Mouse (Mus musculus) T-helper 17 cell (primary cell): Measurements from ENCODE around the gene Tnfsf4.

Source experiments
- in situ Hi-C, 2 experiments: fragments of 300-600 bp; cut with MboI, MseI; formaldehyde crosslinking; loops; 1 replicate in 1 of 2; 2 replicates in 1 of 2; pipeline ENCODE4 v1.15.1; 2025; ENCODE audit warnings: high pct_unique_total_duplicates in 2 of 2

The Tnfsf4 gene

GRCm38 (mm10) chr1:161451683-161452245, 56.6 kb downstream of the Tnfsf4 start:
- in situ Hi-C loops: loop anchor here in 1 of 2 experiments (10.0 kb wide), 1 partner anchor 907 kb away; no protein-coding TSS in a partner anchor

DNA sequence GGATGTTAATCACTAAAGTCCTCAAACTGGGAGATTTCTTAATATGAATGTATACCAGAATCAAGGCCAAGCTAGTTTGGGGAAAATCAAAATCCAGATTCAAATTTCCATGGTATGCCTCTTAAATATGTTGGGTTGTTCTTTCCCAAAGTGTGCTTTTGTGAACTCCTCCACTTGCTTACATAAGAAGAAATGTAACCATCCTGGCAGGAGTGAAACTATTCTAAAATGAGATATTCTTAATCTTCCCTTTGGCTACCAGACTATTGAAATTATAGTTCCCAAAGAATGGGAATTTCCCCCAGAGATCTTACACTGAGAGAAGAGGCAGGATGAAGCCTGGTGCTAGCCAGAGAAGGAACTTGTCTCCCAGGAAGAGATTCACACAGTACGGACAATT, 57.0 kb downstream of the Tnfsf4 start:
- in situ Hi-C loops: loop anchor here in 1 of 2 experiments (10.0 kb wide), 1 partner anchor 907 kb away; no protein-coding TSS in a partner anchor

DNA sequence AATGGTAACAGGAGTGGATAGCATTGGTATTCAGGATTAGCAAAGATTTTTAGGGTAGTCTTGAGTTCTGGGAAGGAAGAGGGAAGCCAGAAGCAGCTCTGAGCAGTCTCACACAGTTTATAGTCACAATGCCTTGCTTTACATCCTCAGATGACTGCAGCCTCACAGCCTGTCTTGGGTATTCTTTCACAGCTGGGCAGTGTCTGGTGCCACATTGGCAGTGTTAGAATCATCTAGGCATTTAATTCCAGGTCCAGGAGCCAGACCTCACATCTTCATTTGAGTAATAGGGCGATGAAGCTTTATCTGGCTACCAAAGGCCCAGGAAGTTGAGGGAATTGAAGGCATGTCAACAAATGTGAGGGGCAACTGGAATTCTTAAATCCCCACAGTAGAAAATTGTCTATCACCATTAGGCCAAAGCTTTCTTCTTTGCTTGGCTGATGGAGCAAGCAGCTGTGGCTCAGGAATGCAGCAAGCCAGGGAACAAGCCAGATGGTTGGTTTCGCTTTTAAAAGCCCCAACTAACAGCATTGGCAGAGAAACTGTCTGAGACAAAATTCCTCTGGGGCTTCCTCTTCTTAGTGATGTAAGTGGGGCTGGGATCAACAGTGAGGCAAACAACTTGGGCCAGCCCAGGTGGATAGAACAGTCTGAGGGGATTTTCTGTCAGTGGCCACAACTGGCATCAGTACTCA, 68.3 kb downstream of the Tnfsf4 start:
- in situ Hi-C loops: no loop called here
